Mouse (Mus musculus): ENCODE data around the gene Gm49361. TPM values are rescaled to one million over a fixed set of nuclear protein-coding genes. Genes with fewer than 3 reads are reported as not detected.

Gene Gm49361
- polyA plus RNA-seq, 1 experiment from 2014 or later, result not detected

Other genes starting within 250 kb of the Gm49361 start
- 0.96 and 1.9 TPM in 2 replicates for gene Il17d, start 221.3 kb downstream of the Gm49361 start, polyA plus RNA-seq (2016; fragmentation: Nextera tagmentation; extraction: Ambion mirVana)
- 107 and 111 TPM in 2 replicates for gene Eef1akmt1, start 174.5 kb downstream of the Gm49361 start, polyA plus RNA-seq (2016; fragmentation: Nextera tagmentation; extraction: Ambion mirVana)
- 23.1 and 27.5 TPM in 2 replicates for gene Xpo4, start 80.7 kb downstream of the Gm49361 start, polyA plus RNA-seq (2016; fragmentation: Nextera tagmentation; extraction: Ambion mirVana)
- gene Lats2, start 12.3 kb upstream of the Gm49361 start, polyA plus RNA-seq (2016; fragmentation: Nextera tagmentation; extraction: Ambion mirVana), result 16.1 and 17.5 TPM in 2 replicates
- gene Sap18, start 52.1 kb upstream of the Gm49361 start, polyA plus RNA-seq (2016; fragmentation: Nextera tagmentation; extraction: Ambion mirVana), result 21.3 and 31.3 TPM in 2 replicates
- gene Ska3, start 80.1 kb upstream of the Gm49361 start, polyA plus RNA-seq (2016; fragmentation: Nextera tagmentation; extraction: Ambion mirVana), result 43.7 and 51.5 TPM in 2 replicates
- 159 and 161 TPM in 2 replicates for gene Mrpl57, start 80.1 kb upstream of the Gm49361 start, polyA plus RNA-seq (2016; fragmentation: Nextera tagmentation; extraction: Ambion mirVana)
- gene Zdhhc20, start 144.2 kb upstream of the Gm49361 start, polyA plus RNA-seq (2016; fragmentation: Nextera tagmentation; extraction: Ambion mirVana), result 43.9 and 49.0 TPM in 2 replicates

Measured in hindbrain, embryonic 10.5 days (tissue).